Mouse (Mus musculus) Patski (cell line): ENCODE measurements around the gene Fam213b. TPM values are rescaled to one million over a fixed set of nuclear protein-coding genes. Genes with fewer than 3 reads are reported as not detected.

Experiments used
- ATAC-seq: fragments of 100-300 bp; one replicate; pipeline ENCODE4 v1.8.0; 2021
- CTCF ChIA-PET: fragments of 350-600 bp; sonication (Branson Sonifier 250); formaldehyde crosslinking; loops from one replicate; lab custom pipeline; 2022; ENCODE audit warnings: inconsistent platforms; lab: Charles Lee
- POLR2A ChIA-PET: fragments of 350-600 bp; sonication (Branson Sonifier 250); formaldehyde crosslinking; loops from one replicate; lab custom pipeline; 2022; ENCODE audit warnings: antibody characterized with exemption, inconsistent platforms; lab: Charles Lee
- DNase-seq: peaks from one replicate; pipeline ENCODE4 v3.0.0-alpha.2; 2011; ENCODE audit warnings: low read depth, low spot score
- H3K27me3 ChIP-seq: fragments of 371-371 bp; one replicate; pipeline ENCODE4 v1.5.1; 2021
- CTCF ChIP-seq: fragments of 100-300 bp; IDR thresholded peaks from one replicate; pipeline ENCODE4 v1.5.1; 2021
- in situ Hi-C: fragments of 300-500 bp; cut with MboI; formaldehyde crosslinking; loops from 3 replicates; pipeline ENCODE4 v1.11.1; 2018; ENCODE audit warnings: low pct_unique_long_range_greater_than_20kb, mixed read lengths
- polyA plus RNA-seq: library from polyadenylated mRNA; unstranded; gene quantifications from one replicate; pipeline ENCODE4 v1.2.3, GENCODE M21; 2021

Gene Fam213b
- polyA plus RNA-seq, 1 experiment from 2014 or later, result 31.6 TPM

GRCm38 (mm10) chr4:154937746-154938145, 38.8 kb upstream of the Fam213b start:
- ChIA-PET POLR2A (interaction anchor here (0.6 kb wide), 2 partner anchors 10 to 35 kb away, joined by 3 to 4 read pairs; no protein-coding TSS in a partner anchor), CTCF (interaction anchor here (1.2 kb wide), 1 partner anchor 8 kb away, joined by 3 read pairs; no protein-coding TSS in a partner anchor)
- DNase-seq (no peak), ATAC-seq (no peak)
- no peak for TF ChIP-seq CTCF
- in situ Hi-C loops, result no loop called here
- H3K27me3 ChIP-seq, result peaks cover 12% of the 10 kb centered on the region

- in situ Hi-C loops, result no loop called here
- ATAC-seq (no peak), DNase-seq (no peak)
- ChIA-PET POLR2A (interaction anchor here (0.9 kb wide), 1 partner anchor 27 kb away, joined by 3 read pairs; the partner anchor contains the start of gene Pank4), CTCF (interaction anchor here (1.5 kb wide), 1 partner anchor 15 kb away, joined by 5 read pairs; no protein-coding TSS in a partner anchor)
- TF ChIP-seq CTCF, result no peak
- peaks cover 12% of the 10 kb centered on the region for H3K27me3 ChIP-seq
Measured at GRCm38 (mm10) chr4:154936542-154937255, 37.8 kb upstream of the Fam213b start.

- POLR2A ChIA-PET, result no interaction called here
- peaks cover 9% of the 10 kb centered on the region for H3K27me3 ChIP-seq
- CTCF ChIA-PET, result interaction anchor here (1.5 kb wide), 1 partner anchor 14 kb away, joined by 5 read pairs; no protein-coding TSS in a partner anchor
- in situ Hi-C loops, result no loop called here
- ATAC-seq (no peak), DNase-seq (no peak)
- TF ChIP-seq CTCF, result no peak
Measured at GRCm38 (mm10) chr4:154935788-154936187, 36.9 kb upstream of the Fam213b start.

- DNase-seq (no peak), ATAC-seq (no peak)
- H3K27me3 ChIP-seq, result peaks cover 9% of the 10 kb centered on the region
- ChIA-PET POLR2A (no interaction called here), CTCF (no interaction called here)
- TF ChIP-seq CTCF, result no peak
- in situ Hi-C loops, result no loop called here
Measured at GRCm38 (mm10) chr4:154934800-154935199, 35.9 kb upstream of the Fam213b start.

- no peak for ATAC-seq
- TF ChIP-seq CTCF, result no peak
- ChIA-PET POLR2A (no interaction called here), CTCF (no interaction called here)
- peaks cover 9% of the 10 kb centered on the region for H3K27me3 ChIP-seq
- no peak for DNase-seq
- in situ Hi-C loops, result no loop called here
Measured at GRCm38 (mm10) chr4:154933306-154933907, 34.5 kb upstream of the Fam213b start.

GRCm38 (mm10) chr4:154929088-154929660, 30.2 kb upstream of the Fam213b start:
- no peak for TF ChIP-seq CTCF
- ChIA-PET POLR2A (no interaction called here), CTCF (interaction anchor here (1.4 kb wide), 1 partner anchor 9 kb away, joined by 3 read pairs; no protein-coding TSS in a partner anchor)
- in situ Hi-C loops, result no loop called here
- no peak for DNase-seq
- no peak for ATAC-seq
- no peaks in the 10 kb centered on the region for H3K27me3 ChIP-seq

GRCm38 (mm10) chr4:154928395-154929087, 29.6 kb upstream of the Fam213b start, which contains the start of gene Tnfrsf14:
Tnfrsf14 (minus strand) TSS chr4:154928563.
- no peaks in the 10 kb centered on the region for H3K27me3 ChIP-seq
- in situ Hi-C loops, result no loop called here
- ATAC-seq, result no peak
- POLR2A ChIA-PET, result no interaction called here
- CTCF ChIA-PET, result interaction anchor here (1.4 kb wide), 1 partner anchor 10 kb away, joined by 3 read pairs; no protein-coding TSS in a partner anchor
- no peak for TF ChIP-seq CTCF
- no peak for DNase-seq

- no peaks in the 10 kb centered on the region for H3K27me3 ChIP-seq
- CTCF ChIA-PET, result no interaction called here
- no peak for ATAC-seq
- in situ Hi-C loops, result no loop called here
- POLR2A ChIA-PET, result no interaction called here
- no peak for DNase-seq
- no peak for TF ChIP-seq CTCF
Measured at GRCm38 (mm10) chr4:154927899-154928337, 29.0 kb upstream of the Fam213b start.

GRCm38 (mm10) chr4:154926969-154927898, 28.3 kb upstream of the Fam213b start:
- ChIA-PET POLR2A (no interaction called here), CTCF (no interaction called here)
- ATAC-seq (no peak), DNase-seq (no peak)
- TF ChIP-seq CTCF, result no peak
- no peaks in the 10 kb centered on the region for H3K27me3 ChIP-seq
- in situ Hi-C loops, result no loop called here
